Mouse (Mus musculus): Measurements from ENCODE around the gene Golm1.

Gene Golm1

DNA sequence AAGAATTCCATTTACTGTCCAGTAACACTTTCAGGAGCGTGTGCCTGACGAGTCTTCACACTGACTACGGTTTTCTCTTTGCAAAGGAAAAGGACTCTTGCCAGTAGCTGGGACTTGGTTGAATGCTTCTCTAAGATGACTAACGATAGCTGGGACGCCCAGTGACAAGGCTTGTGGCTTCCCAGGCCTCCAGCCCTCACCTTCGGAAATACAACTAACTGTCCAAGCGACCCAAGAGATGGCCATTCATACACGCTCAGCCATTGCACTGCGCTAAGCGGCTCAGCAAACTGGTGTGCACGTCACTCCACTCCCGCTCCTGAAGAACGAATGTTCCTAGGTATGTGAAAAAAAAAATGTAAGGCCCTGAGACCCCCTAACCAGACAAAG lies 855 bp downstream of the Golm1 start:
- peak in 1 of 2 experiments; percentile 14 for DNase-seq

DNA sequence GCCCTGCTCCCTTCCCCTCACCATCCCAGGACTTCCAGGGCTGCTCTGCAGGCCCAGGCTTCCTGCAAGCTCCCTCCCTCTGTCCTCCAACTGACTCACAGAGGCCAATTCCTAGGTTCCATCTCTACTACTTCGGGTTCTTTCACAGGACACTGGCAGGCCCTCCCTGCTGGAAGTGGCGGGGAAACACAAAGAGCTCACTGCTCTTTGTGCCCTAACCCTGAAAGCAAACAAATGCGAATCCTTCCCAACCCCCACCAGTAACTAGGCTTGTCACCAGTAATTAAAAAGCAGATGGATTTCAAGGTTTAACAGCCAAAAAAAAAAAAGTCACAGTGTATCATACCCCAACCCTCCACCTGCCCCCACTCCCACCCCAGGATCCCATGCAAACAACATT lies 1.4 kb downstream of the Golm1 start:
- no peak for DNase-seq

- no peak for DNase-seq
Observed at GRCm38 (mm10) chr13:59673597-59673996, 2.0 kb downstream of the Golm1 start.

DNA sequence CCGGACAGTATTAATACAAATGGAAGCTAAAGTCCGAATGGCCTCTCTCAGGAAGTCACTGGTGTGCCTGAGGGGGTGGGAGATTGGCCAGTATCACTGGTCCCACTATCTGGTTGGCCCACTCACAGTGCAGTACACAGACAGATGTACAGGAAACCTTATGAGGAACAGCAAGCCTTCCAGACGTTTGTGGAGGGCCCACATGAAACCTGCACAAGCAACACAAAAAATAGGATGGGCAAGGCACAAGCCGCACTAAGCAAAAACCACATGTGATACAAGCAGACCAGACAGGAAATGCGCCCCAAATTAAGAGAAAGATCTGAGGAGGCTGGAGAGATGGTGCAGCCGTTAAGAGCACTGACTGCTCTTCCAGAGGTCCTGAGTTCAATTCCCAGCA lies 3.4 kb downstream of the Golm1 start:
- no peak for DNase-seq

GRCm38 (mm10) chr13:59671521-59671920 lies 4.1 kb downstream of the Golm1 start:
- DNase-seq: no peak

- DNase-seq: no peak
Observed at GRCm38 (mm10) chr13:59669946-59670345, 5.7 kb downstream of the Golm1 start.

DNA sequence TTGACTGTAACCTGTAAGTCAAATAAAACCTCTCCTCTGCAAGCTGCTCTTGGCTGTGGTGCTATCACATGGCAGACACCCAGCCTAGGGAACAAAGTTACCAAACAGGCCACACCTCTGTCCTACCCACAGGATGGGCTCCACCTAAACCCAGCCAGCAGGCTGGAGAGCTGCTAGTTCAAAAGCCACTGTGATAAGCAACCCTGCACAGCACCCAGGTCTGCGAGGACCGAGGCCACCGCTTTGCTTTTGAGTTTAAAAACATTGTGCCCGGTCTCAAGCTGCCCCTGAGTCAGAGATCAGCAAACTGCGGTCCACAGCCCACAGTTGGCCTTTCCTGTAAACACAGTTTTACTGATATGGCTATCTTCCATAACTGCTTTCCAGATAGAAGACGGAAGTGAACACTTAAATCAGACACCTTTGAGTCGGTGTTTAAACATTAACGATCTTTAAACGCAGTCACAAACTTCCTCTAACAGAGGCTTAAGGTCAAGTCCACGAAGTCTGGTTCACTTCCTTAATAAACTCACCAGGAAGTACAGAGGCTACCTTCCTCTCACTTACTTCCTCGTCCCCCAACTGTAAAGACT lies 7.0 kb downstream of the Golm1 start:
- DNase-seq: peak; percentile 28 to 66

GRCm38 (mm10) chr13:59667763-59668162 lies 7.8 kb downstream of the Golm1 start:
- DNase-seq: no peak

DNA sequence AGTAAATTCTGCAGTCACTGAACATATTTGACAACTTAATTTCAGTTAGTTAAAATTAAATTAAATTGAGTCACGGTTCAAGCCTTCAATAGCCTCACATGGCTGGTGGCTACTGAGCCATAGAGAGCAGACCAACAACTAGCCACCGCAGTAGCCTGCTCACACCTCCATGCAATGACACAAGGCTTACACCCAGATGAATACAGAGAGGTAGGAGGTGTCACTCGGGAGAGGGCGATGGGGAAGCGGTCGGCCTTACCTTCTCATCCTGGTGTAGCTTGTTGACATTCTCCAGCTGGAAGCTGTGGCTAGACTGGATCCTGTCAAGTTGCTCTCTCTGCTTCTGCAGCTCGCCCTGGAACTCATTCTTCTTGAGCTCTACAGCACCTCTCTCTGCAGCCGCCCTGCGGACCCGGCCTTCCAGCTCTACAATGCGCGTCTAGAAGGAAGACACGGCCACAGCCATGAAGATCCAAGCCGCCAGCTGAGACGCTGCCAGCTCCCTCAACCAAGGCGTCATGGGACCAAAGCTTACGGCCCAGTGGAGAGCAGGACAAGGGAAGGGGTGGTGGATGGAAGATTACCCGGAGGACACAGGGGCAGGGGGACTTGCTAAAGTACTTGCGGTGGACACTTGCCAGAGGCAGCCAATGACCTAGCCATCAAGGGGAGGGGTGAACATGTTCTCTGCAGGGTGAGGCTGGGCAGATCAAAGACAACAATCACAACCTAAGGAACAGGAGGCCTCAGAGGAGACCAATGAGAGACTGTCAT lies 11.5 kb downstream of the Golm1 start:
- DNase-seq: peak; percentile 32 to 74

- no peak for DNase-seq
Observed at GRCm38 (mm10) chr13:59661966-59662365, 13.6 kb downstream of the Golm1 start.

- DNase-seq: no peak
Observed at GRCm38 (mm10) chr13:59661387-59661786, 14.2 kb downstream of the Golm1 start.

GRCm38 (mm10) chr13:59660371-59660770 lies 15.2 kb downstream of the Golm1 start:
- no peak for DNase-seq

- no peak for DNase-seq
Observed at GRCm38 (mm10) chr13:59657781-59658180, 17.8 kb downstream of the Golm1 start.

GRCm38 (mm10) chr13:59656975-59657388 lies 18.6 kb downstream of the Golm1 start:
- peak; percentile 33 to 66 for DNase-seq

DNA sequence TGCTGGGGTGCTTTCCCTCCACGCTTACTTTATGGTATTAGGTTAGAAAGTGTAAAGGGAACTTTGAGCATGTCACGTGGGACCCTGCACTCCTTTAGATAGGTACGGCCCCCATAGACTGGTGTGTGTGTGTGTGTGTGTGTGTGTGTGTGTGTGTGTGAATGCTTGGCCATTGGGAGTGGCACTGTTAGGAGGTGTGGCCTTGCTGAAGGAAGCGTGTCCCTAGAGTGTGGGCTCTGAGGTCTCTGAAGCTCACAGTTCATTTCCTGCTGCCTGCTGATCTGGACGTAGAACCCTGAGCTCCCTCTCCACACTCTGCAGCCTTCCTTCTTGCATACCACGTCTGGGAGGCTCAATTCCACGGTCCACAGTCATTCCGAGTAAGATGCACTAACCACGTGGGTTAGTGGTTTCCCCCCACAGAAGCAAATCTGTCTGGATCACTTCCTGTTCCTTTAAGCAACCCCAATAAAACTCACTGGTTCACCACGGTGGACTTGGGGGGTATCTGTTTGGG lies 19.2 kb downstream of the Golm1 start:
- no peak for DNase-seq

- DNase-seq: no peak
Observed at GRCm38 (mm10) chr13:59655718-59656315, 19.8 kb downstream of the Golm1 start.

DNA sequence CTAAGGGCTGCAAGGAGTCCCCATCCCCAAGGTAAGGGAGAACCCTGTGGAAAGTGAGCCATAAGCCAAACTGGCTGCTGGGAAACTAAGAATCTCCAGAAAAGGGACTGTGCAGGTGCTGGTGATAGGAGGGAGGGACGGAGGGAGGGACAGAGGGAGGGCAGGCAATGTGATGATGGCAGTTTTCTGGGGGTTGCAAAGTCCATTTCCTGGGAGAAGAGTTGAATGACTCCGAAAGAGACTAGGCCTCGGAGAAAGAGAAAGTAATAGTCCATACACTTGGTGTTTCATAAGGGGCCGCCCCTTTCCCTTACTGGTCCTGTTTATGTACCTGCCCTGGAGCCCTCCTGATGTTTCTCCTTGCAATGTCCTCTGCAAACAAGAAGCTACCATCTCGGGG lies 21.1 kb downstream of the Golm1 start:
- no peak for DNase-seq

DNA sequence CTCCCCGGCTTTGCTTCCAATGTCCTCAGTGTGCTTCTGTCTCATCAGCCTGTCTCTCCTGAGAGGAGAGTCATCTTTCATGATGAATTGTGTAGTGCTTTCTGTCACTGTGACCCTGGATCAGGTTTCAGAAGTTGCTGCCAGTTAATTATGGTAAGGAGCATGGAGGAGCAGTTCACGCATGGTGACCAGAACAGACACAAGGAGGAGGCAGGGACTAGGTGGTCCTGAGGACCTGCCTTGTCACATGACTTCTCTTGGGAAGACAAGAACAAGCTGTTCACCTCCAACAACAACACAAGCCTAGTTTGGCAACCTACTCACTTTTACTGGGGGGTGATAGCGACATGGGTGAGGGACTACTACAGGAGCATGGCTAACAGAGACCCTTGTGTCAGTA lies 22.5 kb downstream of the Golm1 start:
- no peak for DNase-seq

GRCm38 (mm10) chr13:59652651-59653050 lies 23.0 kb downstream of the Golm1 start:
- no peak for DNase-seq

GRCm38 (mm10) chr13:59649781-59650180 lies 25.8 kb downstream of the Golm1 start:
- DNase-seq: no peak

DNA sequence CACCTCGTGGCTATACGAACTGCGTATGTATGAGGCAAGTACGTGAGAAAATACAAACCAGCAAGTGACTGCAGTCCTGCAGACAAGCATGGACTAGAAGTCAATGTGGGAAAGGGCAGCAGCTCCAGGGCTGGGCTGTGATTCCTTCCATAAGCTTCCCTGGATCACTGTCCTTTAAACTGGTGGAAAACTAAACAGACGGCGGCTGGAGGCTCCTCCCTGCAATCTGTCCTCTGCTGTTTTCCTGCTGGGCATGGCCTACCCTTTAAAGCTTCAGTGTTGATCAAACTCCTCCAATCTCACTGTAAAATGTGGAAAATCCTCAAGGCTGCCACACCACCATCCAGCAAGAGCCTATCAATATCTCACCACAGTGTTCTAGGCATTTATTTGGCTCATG lies 27.0 kb downstream of the Golm1 start:
- DNase-seq: peak in 1 of 2 experiments; percentile 17

- no peak for DNase-seq
Observed at GRCm38 (mm10) chr13:59647484-59647883, 28.1 kb downstream of the Golm1 start.

DNA sequence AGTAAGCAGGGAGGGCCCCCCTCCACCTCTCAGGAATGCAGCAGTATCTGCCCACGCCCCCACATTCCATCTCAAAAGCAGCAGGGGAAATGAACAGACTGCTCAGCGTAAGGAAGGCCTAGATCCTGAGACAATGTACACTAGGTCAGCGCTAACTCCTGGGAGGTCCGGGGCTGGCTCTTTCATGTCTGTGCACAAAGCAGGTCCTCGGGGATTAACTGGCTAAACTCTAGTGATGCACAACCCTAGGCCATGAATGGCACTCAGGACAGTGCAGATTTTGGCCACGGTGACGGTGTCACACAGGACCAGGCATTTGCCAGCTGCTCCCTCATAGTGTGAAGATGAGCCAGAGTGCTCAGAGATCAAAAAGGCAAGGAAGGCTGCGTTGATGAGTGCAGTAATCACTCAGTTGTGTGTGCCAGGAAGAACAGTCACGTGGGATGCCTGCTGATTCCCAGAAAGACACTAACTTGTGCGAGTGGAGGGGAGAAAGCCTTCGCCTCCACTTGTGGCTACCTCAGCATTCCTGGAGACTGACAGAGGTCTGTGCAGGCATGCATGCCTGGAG lies 28.9 kb downstream of the Golm1 start:
- DNase-seq: peak; percentile 57 to 61

- no peak for DNase-seq
Observed at GRCm38 (mm10) chr13:59645491-59645890, 30.1 kb downstream of the Golm1 start.

Measured in kidney, postnatal 25 days (tissue).